In the genomic region with DNA sequence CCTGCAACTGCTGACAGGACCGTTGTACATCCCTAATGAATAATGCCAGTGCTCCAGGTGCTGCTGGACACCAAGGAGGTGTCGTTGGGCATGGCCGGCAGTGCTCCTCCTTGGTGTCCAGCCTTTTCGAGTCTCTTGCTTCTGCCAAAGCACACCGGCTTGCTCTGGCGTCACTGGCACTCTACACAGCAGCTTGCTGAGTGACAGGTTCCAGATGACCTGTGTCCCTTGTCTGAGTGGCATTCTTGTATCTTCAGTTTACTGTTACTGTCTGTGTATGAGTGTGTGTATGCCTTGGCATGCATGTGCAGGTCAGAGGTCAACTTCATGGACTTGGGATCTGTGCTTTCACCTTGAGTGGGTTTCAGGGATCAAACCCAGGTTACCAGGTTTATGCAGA, we compare ENCODE assay signal across 28 mouse cellular contexts.
DNase-seq lines count a peak whose midpoint lies in the region; ATAC-seq and TF ChIP-seq lines count a peak whose summit lies in the region.
"Had no signal": no experiment of that assay in that cellular context is flagged by ENCODE, and none has a peak within 500 bp of the region (broad histone marks: within the 10 kb centered on the region; RNA-seq: fewer than 3 reads in every experiment).

No protein-coding gene starts in this region.

- no peak overlapping the region for H3K4me2 ChIP-seq in liver, embryonic 11.5 days
- peak overlapping the region; percentile 32 for H3K4me2 ChIP-seq in heart, embryonic 12.5 days
- no peak overlapping the region for H3K4me2 ChIP-seq in heart, postnatal 0 days (ENCODE audit: low read depth, low read length)
- H3K4me2 ChIP-seq: embryonic facial prominence, embryonic 15.5 days; forebrain, embryonic 13.5 days; limb, embryonic 12.5 days; liver, embryonic 12.5 days; midbrain, embryonic 12.5 days; neural tube, embryonic 13.5 days had no signal

- peaks cover 3% of the 10 kb centered on the region; the same call in 1 of the 2 replicates for H3K36me3 ChIP-seq in liver, adult 2 months (ENCODE audit: control insufficient read depth, insufficient read depth, low read length)
- peaks cover 3% of the 10 kb centered on the region; the same call in 1 of the 2 replicates for H3K36me3 ChIP-seq in liver, embryonic 11.5 days (ENCODE audit: control insufficient read depth, insufficient read depth, low read length)
- H3K36me3 ChIP-seq in heart, embryonic 12.5 days, result peaks cover 16% of the 10 kb centered on the region
- H3K36me3 ChIP-seq in heart, postnatal 0 days (replicated peaks; ENCODE audit: control insufficient read depth, insufficient read depth, low read length), result peaks cover 19% of the 10 kb centered on the region

- peak; percentile 43; the same call in 1 of the 2 replicates for TF ChIP-seq EP300 in heart, postnatal 0 days (IDR thresholded peaks at IDR 0.05; ENCODE audit: low read depth)

- H3K27me3 ChIP-seq in liver, adult 2 months (ENCODE audit: control insufficient read depth, insufficient read depth, low read length), result no peaks in the 10 kb centered on the region
- H3K27me3 ChIP-seq in liver, embryonic 11.5 days (replicated peaks; ENCODE audit: control insufficient read depth, insufficient read depth, low read length), result no peaks in the 10 kb centered on the region
- no peaks in the 10 kb centered on the region for H3K27me3 ChIP-seq in heart, embryonic 12.5 days (replicated peaks)
- no peaks in the 10 kb centered on the region for H3K27me3 ChIP-seq in heart, postnatal 0 days (ENCODE audit: control insufficient read depth, insufficient read depth, low read length)
- H3K27me3 ChIP-seq: embryonic facial prominence, embryonic 15.5 days; forebrain, embryonic 13.5 days; limb, embryonic 12.5 days; liver, embryonic 12.5 days; megakaryocyte, embryonic 14.5 days; midbrain, embryonic 12.5 days; neural tube, embryonic 13.5 days; Patski had no signal

- H3K27ac ChIP-seq in liver, adult 2 months (replicated peaks; ENCODE audit: insufficient read depth, low read depth, low read length), result no peak overlapping the region
- H3K27ac ChIP-seq in liver, embryonic 11.5 days (ENCODE audit: low read depth, low read length), result no peak overlapping the region
- H3K27ac ChIP-seq in heart, embryonic 12.5 days (ENCODE audit: poor library complexity, severe bottlenecking), result peak overlapping the region; percentile 69
- H3K27ac ChIP-seq in heart, postnatal 0 days (ENCODE audit: low read depth), result peak overlapping the region; percentile 50
- H3K27ac ChIP-seq: embryonic facial prominence, embryonic 10.5 days; embryonic facial prominence, embryonic 15.5 days; forebrain, embryonic 13.5 days; hindbrain, postnatal 0 days; limb, embryonic 12.5 days; liver, embryonic 12.5 days; neural tube, embryonic 13.5 days had no signal

- no peaks in the 10 kb centered on the region for H3K9me3 ChIP-seq in liver, embryonic 11.5 days (ENCODE audit: control insufficient read depth, low read length)
- H3K9me3 ChIP-seq in heart, embryonic 12.5 days (replicated peaks), result no peaks in the 10 kb centered on the region
- H3K9me3 ChIP-seq in heart, postnatal 0 days (replicated peaks; ENCODE audit: control insufficient read depth, low read length), result no peaks in the 10 kb centered on the region
- H3K9me3 ChIP-seq: embryonic facial prominence, embryonic 10.5 days; embryonic facial prominence, embryonic 15.5 days; forebrain, embryonic 13.5 days; G1E; limb, embryonic 12.5 days; liver, embryonic 12.5 days; megakaryocyte, embryonic 14.5 days; midbrain, embryonic 12.5 days; neural tube, embryonic 13.5 days had no signal

- TF ChIP-seq POLR2A in liver, adult 2 months (IDR thresholded peaks at IDR 0.05; ENCODE audit: extremely low read depth, insufficient read depth, low read length), result no peak

- H3K79me2 ChIP-seq in liver, adult 2 months (ENCODE audit: control insufficient read depth, insufficient read depth, low read length), result no peaks in the 10 kb centered on the region; the same call in 1 of the 2 replicates

- peaks cover 6% of the 10 kb centered on the region; the same call in 1 of the 2 replicates for H3K4me1 ChIP-seq in liver, adult 2 months (ENCODE audit: control insufficient read depth, insufficient read depth, low read length)
- H3K4me1 ChIP-seq in liver, embryonic 11.5 days (replicated peaks; ENCODE audit: control insufficient read depth, insufficient read depth, low read length), result peaks cover 12% of the 10 kb centered on the region
- H3K4me1 ChIP-seq in heart, embryonic 12.5 days (replicated peaks), result peaks cover 63% of the 10 kb centered on the region
- peaks cover 37% of the 10 kb centered on the region for H3K4me1 ChIP-seq in heart, postnatal 0 days (ENCODE audit: control insufficient read depth, insufficient read depth)
- H3K4me1 ChIP-seq: limb, embryonic 12.5 days had no signal

- no peak for ATAC-seq in liver, embryonic 11.5 days (replicated peaks; ENCODE audit: low FRiP score)
- peak; percentile 65; the same call in 1 of the 2 replicates for ATAC-seq in heart, embryonic 12.5 days (ENCODE audit: insufficient number of reproducible peaks, low FRiP score)
- ATAC-seq in heart, postnatal 0 days (ENCODE audit: insufficient read depth, low read depth), result peak; percentile 85
- ATAC-seq in monocyte, adult 5-6 weeks (replicated peaks; ENCODE audit: insufficient number of reproducible peaks, low FRiP score, low TSS enrichment, poor library complexity, severe bottlenecking), result no peak
- ATAC-seq: forebrain, embryonic 13.5 days; hindbrain, postnatal 0 days; intestine, embryonic 16.5 days; liver, embryonic 12.5 days; liver, postnatal 0 days; lung, postnatal 0 days; Patski had no signal

- H3K9ac ChIP-seq in liver, adult 2 months (ENCODE audit: low read depth, low read length), result no peak overlapping the region
- no peak overlapping the region for H3K9ac ChIP-seq in liver, embryonic 11.5 days (ENCODE audit: low read depth, low read length)
- H3K9ac ChIP-seq in heart, embryonic 12.5 days, result peak overlapping the region; percentile 33; the same call in 1 of the 2 replicates
- H3K9ac ChIP-seq in heart, postnatal 0 days (replicated peaks; ENCODE audit: low read depth, low read length), result no peak overlapping the region
- H3K9ac ChIP-seq: embryonic facial prominence, embryonic 15.5 days; forebrain, embryonic 13.5 days; limb, embryonic 12.5 days; liver, embryonic 12.5 days; liver, postnatal 0 days; midbrain, embryonic 12.5 days; neural tube, embryonic 13.5 days had no signal

- DNase-seq in liver, adult 2 months (ENCODE audit: extremely low read depth, low read depth, low spot score), result peak; percentile 70
- DNase-seq in liver, embryonic 11.5 days (ENCODE audit: low spot score), result no peak
- DNase-seq in heart, postnatal 0 days (ENCODE audit: low spot score), result peak; percentile 64
- DNase-seq in layer of hippocampus, adult 18-20 months (ENCODE audit: low spot score in 2 of 2), result no peak
- no peak for DNase-seq in cerebellum, postnatal 4 days (ENCODE audit: low spot score in 2 of 2)
- DNase-seq: adrenal gland, postnatal 14 days; cerebellum, adult 11 months; cerebellum, postnatal 10 days; gastrocnemius, postnatal 10 days; kidney, postnatal 14 days; liver, postnatal 0 days; lung, postnatal 4 days; thymus, postnatal 4 days had no signal

- H3K4me3 ChIP-seq in liver, adult 2 months (ENCODE audit: insufficient read depth, low read depth, low read length), result no peak overlapping the region
- H3K4me3 ChIP-seq in liver, embryonic 11.5 days (ENCODE audit: low read depth, low read length), result no peak overlapping the region
- H3K4me3 ChIP-seq in heart, embryonic 12.5 days, result no peak overlapping the region
- H3K4me3 ChIP-seq in heart, postnatal 0 days (ENCODE audit: low read depth, low read length), result no peak overlapping the region
- H3K4me3 ChIP-seq: embryonic facial prominence, embryonic 10.5 days; embryonic facial prominence, embryonic 15.5 days; forebrain, embryonic 13.5 days; limb, embryonic 12.5 days; liver, embryonic 12.5 days; megakaryocyte, embryonic 14.5 days; midbrain, embryonic 12.5 days; neural tube, embryonic 13.5 days had no signal

- TF ChIP-seq CTCF in liver, adult 2 months (IDR thresholded peaks at IDR 0.05; ENCODE audit: low read depth, low read length), result no peak
- no peak for TF ChIP-seq CTCF in heart, postnatal 0 days (IDR thresholded peaks at IDR 0.05; ENCODE audit: low read depth)

- 40% methylated on average over 6 of the region's 6 CpGs for WGBS in liver, adult 2 months
- WGBS in liver, embryonic 11.5 days, result 86% methylated on average over 6 of the region's 6 CpGs
- WGBS in heart, embryonic 12.5 days, result 38% methylated on average over 6 of the region's 6 CpGs
- 30% methylated on average over 6 of the region's 6 CpGs for whole genome bisulfite sequencing in heart, postnatal 0 days

Comparison
In these comparisons a context has a peak if more than half of its experiments do, and no peak if none do; other contexts are left out.
1. DNase-seq: peak in liver, adult 2 months (single experiment) and heart, postnatal 0 days (single experiment); none in liver, embryonic 11.5 days (single experiment), layer of hippocampus, adult 18-20 months (0 of 2) and cerebellum, postnatal 4 days (0 of 2).
2. H3K27ac ChIP-seq: peak in heart, embryonic 12.5 days (single experiment) and heart, postnatal 0 days (single experiment); none in liver, adult 2 months (single experiment) and liver, embryonic 11.5 days (single experiment).
3. ATAC-seq: peak in heart, embryonic 12.5 days (single experiment) and heart, postnatal 0 days (single experiment); none in liver, embryonic 11.5 days (single experiment) and monocyte, adult 5-6 weeks (single experiment).